22 mouse cellular contexts compared by ENCODE assay signal in the genomic region with DNA sequence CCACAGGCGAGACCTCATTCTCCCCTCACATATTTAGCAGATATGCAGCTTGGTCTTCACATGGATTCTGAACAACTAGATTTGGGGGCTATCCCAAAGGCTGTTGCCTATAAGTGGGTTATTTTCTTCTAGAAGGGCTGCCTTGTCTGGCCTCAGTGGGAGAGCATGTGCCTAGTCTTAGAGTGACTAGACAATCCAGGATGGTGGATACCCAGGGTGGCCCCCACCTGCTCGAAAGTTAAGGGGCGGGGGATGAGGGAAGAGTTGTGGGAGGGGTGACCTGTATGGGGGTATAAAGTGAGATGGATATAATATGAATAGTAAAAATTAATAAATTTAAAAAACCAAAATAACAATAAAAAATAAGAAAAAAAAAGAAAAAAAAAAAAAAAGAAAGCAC. TPM values are rescaled to one million over a fixed set of nuclear protein-coding genes. Genes with fewer than 3 reads are reported as not detected.
"Had no signal": no experiment of that assay in that cellular context is flagged by ENCODE, and none has a peak within 500 bp of the region (broad histone marks: within the 10 kb centered on the region; RNA-seq: fewer than 3 reads in every experiment).

No protein-coding gene starts in this region.

RNA-seq across cellular contexts. Expression of a gene that starts 23.6 kb away (rescaled TPM):
- polyA plus RNA-seq: limb, embryonic 10.5 days; limb, embryonic 11.5 days; limb, embryonic 12.5 days; limb, embryonic 13.5 days; limb, embryonic 14.5 days; limb, embryonic 15.5 days; liver, adult 2 months; liver, embryonic 11.5 days; liver, embryonic 12.5 days; liver, embryonic 13.5 days; lung, embryonic 14.5 days; macrophage; midbrain, embryonic 10.5 days; midbrain, embryonic 11.5 days; midbrain, embryonic 12.5 days; midbrain, embryonic 13.5 days; midbrain, embryonic 15.5 days; midbrain, embryonic 16.5 days; midbrain, postnatal 0 days; myocyte; neural tube, embryonic 11.5 days; neural tube, embryonic 12.5 days had no signal
